Mouse (Mus musculus): ENCODE measurements around the gene Sp9.

DNA sequence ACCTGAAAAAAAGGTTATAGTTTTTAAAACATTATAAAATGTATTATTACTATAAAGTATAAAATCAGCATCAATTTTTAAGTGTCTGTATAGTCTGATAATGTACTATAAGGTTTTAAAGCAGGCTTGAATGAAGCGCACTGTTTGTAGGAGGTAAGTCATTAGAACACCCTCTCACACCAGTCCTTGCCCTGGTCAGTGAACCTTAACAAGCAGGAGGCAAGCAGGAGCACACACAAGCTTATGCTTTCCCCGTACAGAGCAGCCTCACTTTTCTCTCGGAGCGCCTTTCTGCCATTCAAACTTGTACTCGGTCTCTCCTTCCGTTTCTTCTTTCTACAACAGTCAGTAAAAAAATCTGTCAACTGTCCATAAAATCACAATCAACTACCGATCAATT is 34.3 kb downstream of the Sp9 start:
- no peak for TF ChIP-seq CTCF (IDR thresholded peaks at IDR 0.05; ENCODE audit: control insufficient read depth, insufficient read depth, low read length)
- TF ChIP-seq POLR2A (IDR thresholded peaks at IDR 0.05; ENCODE audit: borderline replicate concordance, control insufficient read depth, low read depth, low read length): no peak
